Mouse (Mus musculus): ENCODE measurements around the gene Nlrp9b. TPM values are rescaled to one million over a fixed set of nuclear protein-coding genes. Genes with fewer than 3 reads are reported as not detected.
"Not testable (repeated sequence)": the region's sequence is repeated elsewhere in the genome, so short reads cannot be mapped to it uniquely, and the experiment has no call there.

Gene Nlrp9b
- polyA plus RNA-seq, 1 experiment from 2014 or later, result not detected

- Histone ChIP-seq H3K27me3 (ENCODE audit: control insufficient read depth, insufficient read depth, low read length) (no peaks in the 10 kb centered on the region), H3K4me2 (no peak overlapping the region), H3K4me3 (ENCODE audit: low read depth, low read length) (no peak overlapping the region), H3K4me1 (ENCODE audit: control insufficient read depth, insufficient read depth, low read length) (no peaks in the 10 kb centered on the region), H3K36me3 (ENCODE audit: control insufficient read depth, insufficient read depth, low read length) (no peaks in the 10 kb centered on the region), H3K27ac (ENCODE audit: low read depth, low read length) (no peak overlapping the region), H3K9me3 (ENCODE audit: control insufficient read depth, low read length) (peaks cover 6% of the 10 kb centered on the region; the same call in 1 of the 2 replicates), H3K9ac (ENCODE audit: low read length) (no peak overlapping the region)
- 70% methylated on average over 2 of the region's 2 CpGs for WGBS
- DNase-seq (ENCODE audit: low spot score, missing footprints), result no peak
- no peak for ATAC-seq (ENCODE audit: low FRiP score)
Observed at GRCm38 (mm10) chr7:20009987-20010386, 18.7 kb downstream of the Nlrp9b start.

GRCm38 (mm10) chr7:20064100-20064499 lies 72.8 kb downstream of the Nlrp9b start:
- H3K9me3 ChIP-seq (ENCODE audit: control insufficient read depth, low read length); ATAC-seq (ENCODE audit: low FRiP score); H3K4me1 ChIP-seq (ENCODE audit: control insufficient read depth, insufficient read depth, low read length); H3K4me3 ChIP-seq (ENCODE audit: low read depth, low read length); DNase-seq (ENCODE audit: low spot score, missing footprints); H3K27ac ChIP-seq (ENCODE audit: low read depth, low read length); H3K36me3 ChIP-seq (ENCODE audit: control insufficient read depth, insufficient read depth, low read length); H3K27me3 ChIP-seq (ENCODE audit: control insufficient read depth, insufficient read depth, low read length); H3K4me2 ChIP-seq; H3K9ac ChIP-seq (ENCODE audit: low read length): not testable (repeated sequence)
- 66% methylated on average over 4 of the region's 4 CpGs for WGBS

- H3K9ac ChIP-seq (ENCODE audit: low read length); H3K4me2 ChIP-seq; H3K36me3 ChIP-seq (ENCODE audit: control insufficient read depth, insufficient read depth, low read length); H3K4me1 ChIP-seq (ENCODE audit: control insufficient read depth, insufficient read depth, low read length); H3K4me3 ChIP-seq (ENCODE audit: low read depth, low read length); H3K27ac ChIP-seq (ENCODE audit: low read depth, low read length); DNase-seq (ENCODE audit: low spot score, missing footprints); H3K9me3 ChIP-seq (ENCODE audit: control insufficient read depth, low read length); H3K27me3 ChIP-seq (ENCODE audit: control insufficient read depth, insufficient read depth, low read length); ATAC-seq (ENCODE audit: low FRiP score): not testable (repeated sequence)
- 68% methylated on average over 18 of the region's 18 CpGs for whole genome bisulfite sequencing
Observed at GRCm38 (mm10) chr7:20078118-20078517, 86.9 kb downstream of the Nlrp9b start.

- not testable (repeated sequence) for ATAC-seq (ENCODE audit: low FRiP score); H3K9ac ChIP-seq (ENCODE audit: low read length); H3K4me2 ChIP-seq; H3K4me3 ChIP-seq (ENCODE audit: low read depth, low read length); H3K27ac ChIP-seq (ENCODE audit: low read depth, low read length); DNase-seq (ENCODE audit: low spot score, missing footprints); H3K4me1 ChIP-seq (ENCODE audit: control insufficient read depth, insufficient read depth, low read length); H3K36me3 ChIP-seq (ENCODE audit: control insufficient read depth, insufficient read depth, low read length); H3K9me3 ChIP-seq (ENCODE audit: control insufficient read depth, low read length); H3K27me3 ChIP-seq (ENCODE audit: control insufficient read depth, insufficient read depth, low read length)
- WGBS, result 80% methylated on average over 5 of the region's 5 CpGs
Observed at GRCm38 (mm10) chr7:20099380-20099779, 108.1 kb downstream of the Nlrp9b start, which contains the start of gene Vmn1r91. Gene Vmn1r91 (plus strand): TSS chr7:20099680.

- not testable (repeated sequence) for H3K27ac ChIP-seq (ENCODE audit: low read depth, low read length); DNase-seq (ENCODE audit: low spot score, missing footprints); H3K9me3 ChIP-seq (ENCODE audit: control insufficient read depth, low read length); H3K4me1 ChIP-seq (ENCODE audit: control insufficient read depth, insufficient read depth, low read length); H3K4me2 ChIP-seq; H3K4me3 ChIP-seq (ENCODE audit: low read depth, low read length); H3K27me3 ChIP-seq (ENCODE audit: control insufficient read depth, insufficient read depth, low read length); ATAC-seq (ENCODE audit: low FRiP score); H3K9ac ChIP-seq (ENCODE audit: low read length); H3K36me3 ChIP-seq (ENCODE audit: control insufficient read depth, insufficient read depth, low read length)
- WGBS, result no CpG with 5 or more reads among the region's 2 CpGs
Observed at GRCm38 (mm10) chr7:20122479-20122878, 131.2 kb downstream of the Nlrp9b start, which contains the start of gene Gm16442. Gene Gm16442 (minus strand): TSS chr7:20122579.

Other genes starting within 250 kb of the Nlrp9b start
- gene Nectin2, start 241.0 kb upstream of the Nlrp9b start, polyA plus RNA-seq (2014; fragmentation: Nextera tagmentation; extraction: Ambion mirVana), result 48.0 and 52.8 TPM in 2 replicates
- gene Bcam, start 220.4 kb upstream of the Nlrp9b start, polyA plus RNA-seq (2014; fragmentation: Nextera tagmentation; extraction: Ambion mirVana), result 11.7 and 13.2 TPM in 2 replicates
- not detected in 2 replicates for gene Cblc, start 194.7 kb upstream of the Nlrp9b start, polyA plus RNA-seq (2014; fragmentation: Nextera tagmentation; extraction: Ambion mirVana)
- gene Bcl3, start 168.7 kb upstream of the Nlrp9b start, polyA plus RNA-seq (2014; fragmentation: Nextera tagmentation; extraction: Ambion mirVana), result 0.47 and 0.67 TPM in 2 replicates
- 0.22 TPM in 1 of 2 replicates, not detected in the other for gene Gm19345, start 139.5 kb upstream of the Nlrp9b start, polyA plus RNA-seq (2014; fragmentation: Nextera tagmentation; extraction: Ambion mirVana)
- gene Ceacam16, start 130.2 kb upstream of the Nlrp9b start, polyA plus RNA-seq (2014; fragmentation: Nextera tagmentation; extraction: Ambion mirVana), result not detected in 2 replicates
- not detected in 2 replicates for gene Ceacam19, start 103.5 kb upstream of the Nlrp9b start, polyA plus RNA-seq (2014; fragmentation: Nextera tagmentation; extraction: Ambion mirVana)
- gene Pvr, start 70.3 kb upstream of the Nlrp9b start, polyA plus RNA-seq (2014; fragmentation: Nextera tagmentation; extraction: Ambion mirVana), result 2.8 and 3.0 TPM in 2 replicates
- 0.20 TPM in 1 of 2 replicates, not detected in the other for gene Igsf23, start 40.7 kb upstream of the Nlrp9b start, polyA plus RNA-seq (2014; fragmentation: Nextera tagmentation; extraction: Ambion mirVana)
- gene Ceacam20, start 26.1 kb upstream of the Nlrp9b start, polyA plus RNA-seq (2014; fragmentation: Nextera tagmentation; extraction: Ambion mirVana), result not detected in 2 replicates
- gene Vmn1r91, start 108.2 kb downstream of the Nlrp9b start, polyA plus RNA-seq (2014; fragmentation: Nextera tagmentation; extraction: Ambion mirVana), result not detected in 2 replicates
- not detected in 2 replicates for gene Gm16442, start 131.1 kb downstream of the Nlrp9b start, polyA plus RNA-seq (2014; fragmentation: Nextera tagmentation; extraction: Ambion mirVana)
- not detected in 2 replicates for gene Vmn1r93, start 147.6 kb downstream of the Nlrp9b start, polyA plus RNA-seq (2014; fragmentation: Nextera tagmentation; extraction: Ambion mirVana)
- gene Vmn1r94, start 176.9 kb downstream of the Nlrp9b start, polyA plus RNA-seq (2014; fragmentation: Nextera tagmentation; extraction: Ambion mirVana), result not detected in 2 replicates
- gene Vmn1r95, start 202.2 kb downstream of the Nlrp9b start, polyA plus RNA-seq (2014; fragmentation: Nextera tagmentation; extraction: Ambion mirVana), result not detected in 2 replicates
- not detected in 2 replicates for gene Gm6164, start 214.1 kb downstream of the Nlrp9b start, polyA plus RNA-seq (2014; fragmentation: Nextera tagmentation; extraction: Ambion mirVana)
- gene Gm4498, start 242.4 kb downstream of the Nlrp9b start, polyA plus RNA-seq (2014; fragmentation: Nextera tagmentation; extraction: Ambion mirVana), result not detected in 2 replicates

All from midbrain, embryonic 11.5 days (tissue).